Mouse (Mus musculus) forebrain, embryonic 13.5 days (tissue): Measurements from ENCODE around the gene Vwc2l. TPM values are rescaled to one million over a fixed set of nuclear protein-coding genes. Genes with fewer than 3 reads are reported as not detected.

Experiments
- ATAC-seq: fragments of 200-750 bp; cut with Nextera tagmentation; 2 replicates; pipeline ENCODE4 v1.8.0; 2017
- H3K27ac ChIP-seq: fragments of 300-500 bp; sonication (generic); 2 replicates; pipeline ENCODE4 v1.5.1; 2015; ENCODE audit warnings: inconsistent platforms, mild to moderate bottlenecking, moderate library complexity
- H3K27me3 ChIP-seq: fragments of 300-500 bp; sonication (generic); 2 replicates; pipeline ENCODE4 v1.6.1; 2015; ENCODE audit warnings: mild to moderate bottlenecking, inconsistent platforms
- H3K36me3 ChIP-seq: fragments of 300-500 bp; sonication (generic); 2 replicates; pipeline ENCODE4 v1.6.1; 2015; ENCODE audit warnings: mild to moderate bottlenecking, inconsistent platforms; ENCODE audit not compliant: poor library complexity, severe bottlenecking
- H3K4me1 ChIP-seq: fragments of 300-500 bp; sonication (generic); 2 replicates; pipeline ENCODE4 v1.6.1; 2015; ENCODE audit warnings: inconsistent platforms
- H3K4me2 ChIP-seq: fragments of 300-500 bp; sonication (generic); 2 replicates; pipeline ENCODE4 v1.6.1; 2015; ENCODE audit warnings: inconsistent platforms, mild to moderate bottlenecking, moderate library complexity
- H3K4me3 ChIP-seq: fragments of 300-500 bp; sonication (generic); 2 replicates; pipeline ENCODE4 v1.5.1; 2015; ENCODE audit warnings: mild to moderate bottlenecking, inconsistent platforms
- H3K9ac ChIP-seq: fragments of 300-500 bp; sonication (generic); 2 replicates; pipeline ENCODE4 v1.6.1; 2015; ENCODE audit warnings: mild to moderate bottlenecking, inconsistent platforms
- H3K9me3 ChIP-seq: fragments of 300-500 bp; sonication (generic); replicated peaks from 2 replicates; pipeline ENCODE4 v1.6.1; 2016; ENCODE audit warnings: inconsistent platforms
- WGBS: fragments of 180-500 bp; shearing (Covaris S2); methylation state at CpG from one replicate; pipeline ENCODE4 v1.1.7; 2015; 5-methylcytosine and 5-hydroxymethylcytosine counted together
- polyA plus RNA-seq: library from polyadenylated mRNA; unstranded; fragments of >200 nt; fragmentation: Nextera tagmentation; extraction: Ambion mirVana; gene quantifications from 2 replicates; pipeline ENCODE4 v1.2.1, GENCODE M21; 2015

Gene Vwc2l
- 1.7 and 1.8 TPM in 2 replicates for polyA plus RNA-seq

DNA sequence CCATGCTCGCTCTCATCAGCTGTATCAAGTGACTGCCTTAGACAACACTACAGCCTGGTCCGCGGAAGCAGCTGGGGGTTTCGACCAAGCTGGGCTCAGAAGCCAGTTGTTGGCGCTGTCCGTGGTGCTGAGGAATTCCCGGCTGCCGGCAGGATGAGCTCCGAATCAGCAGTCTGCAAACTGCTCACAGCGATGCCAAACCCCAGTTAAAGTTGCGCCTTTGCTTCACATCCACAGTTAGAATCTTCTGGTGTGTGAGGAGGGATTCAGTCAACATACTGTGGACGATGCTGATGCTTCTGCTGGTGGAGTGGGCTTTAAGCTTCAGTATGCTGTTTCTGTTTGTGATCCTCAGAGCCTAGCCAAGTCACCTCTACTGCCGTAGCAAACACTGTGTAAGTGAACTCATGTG, at the start of gene Vwc2l:
Gene Vwc2l (plus strand): TSS at position 61 of the 412 bp plus-strand sequence.
- Histone ChIP-seq H3K9me3 (no peaks in the 10 kb centered on the region), H3K27me3 (no peaks in the 10 kb centered on the region), H3K27ac (no peak within 1 kb of the TSS), H3K36me3 (no peaks in the 10 kb centered on the region), H3K4me2 (peak within 1 kb of the TSS; percentile 55), H3K9ac (peak within 1 kb of the TSS; percentile 34; the same call in 1 of the 2 replicates), H3K4me3 (peak within 1 kb of the TSS; percentile 28), H3K4me1 (no peaks in the 10 kb centered on the region)
- 6% methylated on average over 13 of the region's 13 CpGs for WGBS
- peak; percentile 77 for ATAC-seq

DNA sequence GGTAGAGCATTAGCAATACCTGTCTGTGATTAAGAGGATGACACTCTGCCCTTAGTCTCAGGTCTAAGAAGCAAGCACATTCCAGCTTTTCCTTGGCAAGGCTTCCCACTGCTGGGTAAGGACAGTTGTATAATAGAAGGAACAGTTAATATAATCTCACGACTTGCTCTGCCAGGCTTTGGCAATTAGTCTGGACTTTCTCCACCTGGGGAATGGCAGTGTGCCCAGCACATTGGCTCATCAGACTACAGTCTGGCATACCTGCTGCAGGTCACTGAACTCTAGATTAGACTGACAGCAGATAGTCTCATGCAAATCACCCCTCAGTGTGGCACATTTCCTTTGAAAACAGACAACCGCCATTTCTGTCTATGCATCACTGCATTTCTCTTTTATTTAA, 33.0 kb upstream of the Vwc2l start:
- 87% methylated on average over 2 of the region's 2 CpGs for WGBS

DNA sequence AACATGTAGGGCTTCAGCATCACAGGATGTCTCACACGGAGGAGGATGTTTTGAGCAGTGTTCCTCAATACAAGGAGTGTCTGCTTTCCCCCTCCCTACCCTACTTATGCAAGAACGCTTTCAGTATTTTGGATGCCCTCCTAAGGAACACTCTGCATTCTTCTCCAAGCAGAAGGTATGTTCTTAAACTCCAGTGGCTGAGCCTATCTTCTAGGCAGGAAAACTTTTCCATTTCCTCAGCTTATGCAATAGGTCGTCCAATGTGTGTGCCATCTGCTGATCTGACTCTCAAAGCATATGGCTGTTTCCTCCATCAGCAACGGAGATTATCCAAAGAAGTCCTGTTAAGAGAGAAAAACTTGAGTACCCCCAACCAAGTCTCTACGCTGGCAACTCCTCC, 25.2 kb upstream of the Vwc2l start:
- H3K9ac ChIP-seq, result no peak overlapping the region
- WGBS, result 80% methylated on average over 5 of the region's 5 CpGs
- H3K27me3 ChIP-seq, result no peaks in the 10 kb centered on the region
- H3K27ac ChIP-seq, result no peak overlapping the region
- no peaks in the 10 kb centered on the region for H3K9me3 ChIP-seq
- no peaks in the 10 kb centered on the region for H3K36me3 ChIP-seq
- H3K4me3 ChIP-seq, result no peak overlapping the region
- ATAC-seq, result no peak
- no peaks in the 10 kb centered on the region for H3K4me1 ChIP-seq
- no peak overlapping the region for H3K4me2 ChIP-seq

More for the DNA sequence above, 33.0 kb upstream of the Vwc2l start:
- no peak for ATAC-seq
- Histone ChIP-seq H3K4me1 (no peaks in the 10 kb centered on the region), H3K27ac (no peak overlapping the region), H3K4me3 (no peak overlapping the region), H3K9ac (no peak overlapping the region), H3K36me3 (no peaks in the 10 kb centered on the region), H3K9me3 (no peaks in the 10 kb centered on the region), H3K27me3 (no peaks in the 10 kb centered on the region), H3K4me2 (no peak overlapping the region)

DNA sequence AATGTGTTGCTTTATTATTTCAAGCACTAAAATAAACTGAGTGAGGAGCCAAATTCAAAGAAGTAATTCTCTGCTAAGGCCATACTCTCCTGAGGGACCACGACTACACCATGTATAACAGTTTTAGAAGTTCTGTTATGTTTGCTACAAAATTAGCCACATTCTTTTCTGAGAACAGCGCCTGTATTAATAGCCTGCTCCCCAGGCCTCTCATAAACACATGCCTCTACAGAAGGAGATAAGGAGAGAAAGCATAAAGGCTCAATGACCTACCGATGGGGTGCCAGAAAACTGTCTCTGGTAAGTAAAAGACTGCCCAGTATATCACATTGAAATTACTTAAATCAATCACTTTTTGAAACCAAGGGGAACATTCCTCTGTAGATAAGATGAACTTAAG, 21.6 kb upstream of the Vwc2l start:
- Histone ChIP-seq H3K27me3 (no peaks in the 10 kb centered on the region), H3K9me3 (no peaks in the 10 kb centered on the region), H3K27ac (no peak overlapping the region), H3K36me3 (no peaks in the 10 kb centered on the region), H3K4me2 (no peak overlapping the region), H3K4me1 (no peaks in the 10 kb centered on the region), H3K4me3 (no peak overlapping the region), H3K9ac (no peak overlapping the region)
- no peak for ATAC-seq
- WGBS, result 79% methylated on average over 3 of the region's 3 CpGs

DNA sequence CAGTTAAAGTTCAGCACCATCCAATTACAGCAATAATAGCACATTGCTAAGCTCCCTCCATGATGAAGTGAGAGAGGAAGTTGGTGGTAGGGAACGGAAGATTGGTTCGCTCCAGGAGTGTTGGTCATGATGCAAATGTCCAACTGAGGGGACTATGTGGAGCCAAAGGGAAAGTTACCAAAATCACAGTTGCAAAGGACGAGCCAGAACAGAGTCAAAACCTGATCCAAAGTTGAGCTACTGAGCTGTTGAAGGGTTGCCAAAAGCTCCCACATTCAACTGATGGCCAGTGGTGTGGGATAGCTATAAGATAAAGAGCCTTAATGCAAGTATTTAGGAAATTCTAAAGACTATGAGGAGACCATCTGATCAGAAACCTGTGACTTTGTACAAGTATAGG, 19.7 kb upstream of the Vwc2l start:
- Histone ChIP-seq H3K4me3 (no peak overlapping the region), H3K27ac (no peak overlapping the region), H3K9ac (no peak overlapping the region), H3K36me3 (no peaks in the 10 kb centered on the region), H3K9me3 (no peaks in the 10 kb centered on the region), H3K4me1 (no peaks in the 10 kb centered on the region), H3K27me3 (no peaks in the 10 kb centered on the region), H3K4me2 (no peak overlapping the region)
- no peak for ATAC-seq
- WGBS, result 79% methylated on average over 3 of the region's 3 CpGs

DNA sequence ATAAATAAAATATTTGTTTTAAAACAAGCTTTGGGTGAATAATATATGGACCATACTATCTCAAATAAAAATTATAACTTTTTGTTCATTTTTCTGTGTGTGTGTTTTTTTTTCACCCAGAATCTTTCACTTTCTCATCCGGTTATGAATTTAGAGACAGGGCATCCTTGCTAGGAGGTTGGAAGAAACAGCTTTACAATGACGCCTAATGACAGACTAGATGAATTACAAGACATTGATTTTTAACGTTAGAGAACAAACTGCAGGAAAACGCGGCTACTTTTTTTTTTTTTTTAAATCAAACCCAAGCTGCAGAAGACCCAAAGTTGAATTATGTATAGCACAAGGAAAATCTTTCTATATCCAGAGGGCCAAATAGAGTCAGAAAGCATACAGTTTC, 470 bp upstream of the Vwc2l start:
- WGBS, result 49% methylated on average over 5 of the region's 5 CpGs
- Histone ChIP-seq H3K4me1 (no peaks in the 10 kb centered on the region), H3K4me3 (peak overlapping the region; percentile 28; the same call in 1 of the 2 replicates), H3K9me3 (no peaks in the 10 kb centered on the region), H3K27ac (no peak overlapping the region), H3K36me3 (no peaks in the 10 kb centered on the region), H3K27me3 (no peaks in the 10 kb centered on the region), H3K9ac (no peak overlapping the region), H3K4me2 (peak overlapping the region; percentile 55)
- peak; percentile 16; the same call in 1 of the 2 replicates for ATAC-seq

DNA sequence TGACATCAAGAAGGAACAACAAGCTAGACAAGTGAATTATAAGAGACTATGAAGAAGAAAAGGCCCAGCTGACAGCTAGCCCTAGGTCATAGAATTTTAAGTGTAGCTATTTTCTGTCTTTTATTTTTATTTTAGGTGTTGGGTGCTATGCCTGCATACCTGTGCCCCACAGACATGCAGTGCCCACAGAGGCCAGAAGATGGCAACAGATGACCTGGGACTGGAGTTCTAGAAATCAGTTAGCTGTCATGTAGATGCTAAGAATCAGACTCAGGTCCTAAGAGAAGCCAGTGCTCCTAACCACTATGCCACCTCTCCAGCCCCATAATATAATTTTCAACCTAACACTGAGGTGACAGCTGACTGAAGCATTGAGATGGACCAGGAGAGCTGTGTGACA, 61.6 kb downstream of the Vwc2l start:
- Histone ChIP-seq H3K4me3 (no peak overlapping the region), H3K4me2 (no peak overlapping the region), H3K36me3 (no peaks in the 10 kb centered on the region), H3K27me3 (no peaks in the 10 kb centered on the region), H3K9me3 (no peaks in the 10 kb centered on the region), H3K4me1 (no peaks in the 10 kb centered on the region), H3K27ac (no peak overlapping the region), H3K9ac (no peak overlapping the region)
- ATAC-seq, result no peak

DNA sequence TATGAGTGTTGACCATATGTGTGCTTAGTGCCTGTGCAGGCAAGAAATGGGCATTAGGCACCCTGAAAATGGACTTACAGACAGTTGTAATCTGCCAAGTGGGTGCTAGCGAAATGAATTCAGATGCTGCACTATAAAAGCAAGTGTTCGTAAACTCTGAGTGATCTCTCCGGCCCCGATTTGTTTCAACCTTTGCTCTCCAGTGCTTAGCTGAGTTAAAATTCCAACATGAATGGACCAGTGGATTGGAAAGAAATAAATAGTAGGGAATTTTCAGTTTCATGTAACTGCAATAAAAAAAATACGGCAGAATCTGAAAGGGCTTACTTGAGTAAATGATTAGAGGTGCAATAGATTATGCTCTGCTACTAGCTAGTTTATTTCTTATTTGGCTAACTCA, 66.1 kb downstream of the Vwc2l start:
- Histone ChIP-seq H3K4me3 (no peak overlapping the region), H3K36me3 (no peaks in the 10 kb centered on the region), H3K9me3 (no peaks in the 10 kb centered on the region), H3K4me2 (no peak overlapping the region), H3K4me1 (no peaks in the 10 kb centered on the region), H3K27ac (no peak overlapping the region), H3K27me3 (no peaks in the 10 kb centered on the region), H3K9ac (no peak overlapping the region)
- no peak for ATAC-seq
- 91% methylated on average over 5 of the region's 5 CpGs for WGBS

DNA sequence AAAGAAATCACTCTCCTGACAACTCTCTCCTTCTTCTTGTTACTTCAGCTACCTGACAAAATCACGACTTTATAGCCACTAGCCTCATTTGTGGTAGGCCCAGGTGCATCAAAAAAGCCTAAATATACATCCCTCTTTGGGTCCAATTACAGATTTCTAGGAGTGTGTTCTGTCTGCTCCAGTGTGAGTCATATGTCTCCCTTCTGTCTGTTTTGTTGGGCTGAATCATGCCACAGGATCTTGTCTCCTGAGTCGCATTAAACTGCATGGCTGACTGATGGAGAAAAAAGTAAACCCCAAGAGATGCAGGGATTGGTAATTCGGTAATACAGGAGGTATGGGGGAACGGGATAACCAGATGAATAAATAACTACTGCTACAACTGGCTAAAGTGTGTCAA, 69.6 kb downstream of the Vwc2l start:
- Histone ChIP-seq H3K4me1 (no peaks in the 10 kb centered on the region), H3K36me3 (no peaks in the 10 kb centered on the region), H3K4me2 (no peak overlapping the region), H3K27ac (no peak overlapping the region), H3K9ac (no peak overlapping the region), H3K4me3 (no peak overlapping the region), H3K27me3 (no peaks in the 10 kb centered on the region), H3K9me3 (no peaks in the 10 kb centered on the region)
- ATAC-seq, result no peak
- 84% methylated on average over 4 of the region's 4 CpGs for WGBS

DNA sequence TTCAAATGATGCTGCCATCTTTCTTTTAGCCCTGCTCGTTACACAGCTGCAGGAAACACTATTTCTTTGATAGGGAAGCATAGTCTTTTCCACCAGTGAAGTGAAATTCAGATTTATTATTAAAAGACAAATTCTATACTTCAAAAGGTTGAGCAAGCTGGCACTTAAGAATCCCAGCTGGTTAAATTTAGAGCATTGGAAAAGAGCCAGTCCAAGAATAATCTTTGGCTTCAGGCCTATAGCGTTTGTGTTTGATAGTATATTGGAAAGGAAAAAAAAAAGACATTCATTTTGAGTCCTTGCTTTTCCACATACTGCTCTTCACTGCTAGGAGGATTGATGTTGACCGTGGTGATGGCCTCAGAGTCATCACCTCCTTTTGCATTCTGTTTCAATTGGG, 77.9 kb downstream of the Vwc2l start:
- Histone ChIP-seq H3K4me2 (no peak overlapping the region), H3K27me3 (no peaks in the 10 kb centered on the region), H3K9me3 (no peaks in the 10 kb centered on the region), H3K4me3 (no peak overlapping the region), H3K36me3 (no peaks in the 10 kb centered on the region), H3K27ac (no peak overlapping the region), H3K4me1 (no peaks in the 10 kb centered on the region), H3K9ac (no peak overlapping the region)
- no peak for ATAC-seq
- WGBS, result 77% methylated on average over 3 of the region's 3 CpGs

DNA sequence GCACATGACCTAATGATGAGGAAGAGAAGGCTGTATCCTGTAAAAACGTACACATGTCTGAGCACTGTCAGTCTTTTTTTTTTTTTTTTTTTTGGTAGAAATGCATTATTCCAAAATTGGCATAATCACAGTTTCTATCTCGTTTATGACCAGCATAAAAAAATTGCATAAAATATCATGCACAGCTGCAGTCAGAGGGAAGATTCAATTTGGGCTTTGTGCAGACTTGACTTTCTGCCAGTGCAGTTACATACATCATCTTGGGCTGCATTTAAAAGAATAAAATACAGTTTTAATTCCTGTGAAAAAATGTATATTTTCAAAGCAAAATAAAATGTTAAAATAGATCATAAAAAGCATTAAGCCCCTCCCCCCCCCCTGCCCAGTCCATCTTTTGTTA, 97.6 kb downstream of the Vwc2l start:
- Histone ChIP-seq H3K9me3 (no peaks in the 10 kb centered on the region), H3K4me1 (no peaks in the 10 kb centered on the region), H3K4me2 (no peak overlapping the region), H3K36me3 (no peaks in the 10 kb centered on the region), H3K27ac (no peak overlapping the region), H3K27me3 (no peaks in the 10 kb centered on the region), H3K4me3 (no peak overlapping the region), H3K9ac (no peak overlapping the region)
- WGBS, result 50% methylated on average over 2 of the region's 2 CpGs
- no peak for ATAC-seq

DNA sequence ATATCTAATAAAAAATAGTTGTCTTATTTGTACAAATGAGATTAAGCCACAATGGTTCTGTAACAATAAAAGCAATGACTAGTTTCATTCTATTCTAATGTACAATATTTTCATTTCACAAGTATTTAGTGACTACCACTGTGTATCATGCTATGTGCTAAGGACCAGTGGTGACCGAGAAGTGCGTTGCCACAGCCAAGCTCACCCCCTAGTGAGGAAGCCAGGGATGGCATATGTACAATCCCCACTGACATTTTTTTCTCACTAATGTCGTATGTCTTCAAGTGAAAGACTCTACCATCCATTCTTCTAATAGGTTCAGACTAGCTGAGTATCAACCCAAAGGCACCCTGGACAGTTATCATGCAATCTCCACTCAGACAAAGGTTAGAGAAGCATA, 107.7 kb downstream of the Vwc2l start:
- Histone ChIP-seq H3K9ac (no peak overlapping the region), H3K4me1 (no peaks in the 10 kb centered on the region), H3K27me3 (no peaks in the 10 kb centered on the region), H3K9me3 (no peaks in the 10 kb centered on the region), H3K36me3 (no peaks in the 10 kb centered on the region), H3K4me2 (no peak overlapping the region), H3K27ac (no peak overlapping the region), H3K4me3 (no peak overlapping the region)
- no peak for ATAC-seq
- 84% methylated on average over 3 of the region's 3 CpGs for WGBS

DNA sequence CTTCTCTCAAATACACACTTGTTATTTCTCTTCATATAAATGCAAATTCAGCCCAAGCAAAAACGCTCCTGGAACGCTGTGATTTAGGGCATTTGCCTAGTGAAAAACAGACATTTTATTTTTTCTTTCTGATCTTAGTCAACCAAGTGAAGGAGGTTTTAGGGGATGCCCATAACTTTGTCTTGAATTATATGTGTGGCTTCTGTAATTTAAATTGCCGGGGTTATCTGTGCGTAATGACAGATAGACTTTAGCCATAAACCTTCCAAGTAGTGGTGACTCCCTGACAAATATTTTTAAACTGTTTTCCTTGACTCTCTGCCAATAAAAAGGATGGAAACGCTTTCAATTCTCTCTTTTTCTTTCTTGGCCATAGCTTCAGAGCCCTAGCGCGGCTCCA, 116.7 kb downstream of the Vwc2l start:
- Histone ChIP-seq H3K36me3 (no peaks in the 10 kb centered on the region), H3K9me3 (no peaks in the 10 kb centered on the region), H3K4me1 (no peaks in the 10 kb centered on the region), H3K4me3 (no peak overlapping the region), H3K9ac (no peak overlapping the region), H3K27ac (no peak overlapping the region), H3K27me3 (no peaks in the 10 kb centered on the region), H3K4me2 (no peak overlapping the region)
- 89% methylated on average over 7 of the region's 7 CpGs for WGBS
- ATAC-seq, result no peak
